Mouse (Mus musculus): ENCODE results near the gene Tssk6. TPM values are rescaled to one million over a fixed set of nuclear protein-coding genes. Genes with fewer than 3 reads are reported as not detected.
A peak's percentile ranks its signal among the peaks of the same experiment; 100 is the strongest.

Gene Tssk6
- polyA plus RNA-seq, 1 experiment: 1.3 TPM

- Histone ChIP-seq H3K4me3 (replicated peaks) (peak overlapping the region; percentile 89), H3K36me3 (replicated peaks; ENCODE audit: low read length) (peaks cover 8% of the 10 kb centered on the region), H3K27me3 (replicated peaks) (peaks cover 96% of the 10 kb centered on the region), H3K9me3 (peaks cover 50% of the 10 kb centered on the region), H3K4me1 (peaks cover 52% of the 10 kb centered on the region)
- TF ChIP-seq GATA1 (IDR thresholded peaks at IDR 0.05; ENCODE audit: borderline replicate concordance, low read length): no peak
Observed at GRCm38 (mm10) chr8:69882833-69883600, 19.0 kb upstream of the Tssk6 start.

- H3K4me1 ChIP-seq: peaks cover 63% of the 10 kb centered on the region
- H3K4me3 ChIP-seq (replicated peaks): no peak overlapping the region
- H3K9me3 ChIP-seq: peaks cover 50% of the 10 kb centered on the region
- H3K27me3 ChIP-seq (replicated peaks): peaks cover 100% of the 10 kb centered on the region
- no peak for TF ChIP-seq FLI1 (IDR thresholded peaks at IDR 0.05; ENCODE audit: low read length)
- no peak for TF ChIP-seq GATA1 (IDR thresholded peaks at IDR 0.05; ENCODE audit: borderline replicate concordance, low read length)
- H3K36me3 ChIP-seq (replicated peaks; ENCODE audit: low read length): peaks cover 8% of the 10 kb centered on the region
Observed at GRCm38 (mm10) chr8:69884141-69884540, 17.8 kb upstream of the Tssk6 start.

DNA sequence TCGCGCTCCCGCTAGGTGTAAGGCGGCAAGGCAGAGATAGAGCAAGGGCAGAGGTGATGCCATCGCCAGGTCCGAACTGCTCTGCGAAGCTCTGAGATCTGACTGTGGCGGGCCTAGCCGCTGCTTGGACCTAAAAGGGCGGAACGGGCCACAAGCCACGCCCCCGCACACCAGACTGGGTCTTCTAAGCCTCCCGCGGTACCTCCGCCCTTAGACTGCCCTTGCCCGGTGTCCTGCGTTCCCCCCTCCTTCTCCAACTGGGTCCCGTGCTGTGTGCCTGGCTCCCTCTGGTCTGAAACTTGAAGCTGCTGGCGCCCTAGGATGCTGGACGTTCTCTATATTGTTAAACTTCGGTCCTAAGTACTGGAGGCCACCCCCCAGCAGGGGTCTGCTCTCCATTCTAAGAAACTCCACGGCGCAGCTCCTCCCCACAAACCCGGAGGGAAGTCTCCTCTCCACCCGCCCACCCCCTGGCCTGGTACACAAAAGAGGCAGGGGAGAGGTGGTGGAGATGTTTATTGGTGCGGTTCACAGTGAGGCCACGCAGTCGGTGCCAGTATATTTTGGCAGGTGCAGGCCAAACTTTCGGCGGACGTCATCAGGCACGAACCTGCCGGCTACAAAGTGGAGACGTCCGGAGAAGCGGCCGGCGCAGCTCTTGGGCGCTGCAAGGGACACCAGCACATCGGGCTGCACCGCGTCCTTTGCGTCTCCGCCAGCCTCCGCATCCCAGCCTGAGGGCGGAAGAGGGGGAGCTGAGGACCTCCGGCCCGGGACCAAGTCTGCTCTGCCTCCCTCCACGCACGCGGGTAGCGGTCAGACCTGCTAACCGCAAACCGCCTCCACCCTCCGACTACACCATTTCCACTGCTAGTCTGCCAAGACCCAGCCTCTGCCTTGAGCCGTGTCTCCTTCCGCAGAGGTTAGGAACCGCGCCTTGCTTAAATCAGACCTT is 14.4 kb upstream of the Tssk6 start, which contains the start of gene Cilp2:
Cilp2 (minus strand) TSS at position 399 of the 955 bp plus-strand sequence.
- H3K4me3 ChIP-seq (replicated peaks): peak within 1 kb of the TSS; percentile 87
- peaks cover 19% of the 10 kb centered on the region for H3K9me3 ChIP-seq
- peaks cover 20% of the 10 kb centered on the region for H3K36me3 ChIP-seq (replicated peaks; ENCODE audit: low read length)
- H3K4me1 ChIP-seq: peaks cover 56% of the 10 kb centered on the region
- H3K27me3 ChIP-seq (replicated peaks): peaks cover 73% of the 10 kb centered on the region
- TF ChIP-seq FLI1 (IDR thresholded peaks at IDR 0.05; ENCODE audit: low read length): no peak
- no peak for TF ChIP-seq GATA1 (IDR thresholded peaks at IDR 0.05; ENCODE audit: borderline replicate concordance, low read length)

GRCm38 (mm10) chr8:69888244-69888866 is 13.6 kb upstream of the Tssk6 start:
- Histone ChIP-seq H3K36me3 (replicated peaks; ENCODE audit: low read length) (peaks cover 28% of the 10 kb centered on the region), H3K4me3 (replicated peaks) (peak overlapping the region; percentile 87), H3K4me1 (peaks cover 48% of the 10 kb centered on the region), H3K27me3 (replicated peaks) (peaks cover 65% of the 10 kb centered on the region), H3K9me3 (peaks cover 11% of the 10 kb centered on the region)
- no peak for TF ChIP-seq FLI1 (IDR thresholded peaks at IDR 0.05; ENCODE audit: low read length)
- TF ChIP-seq GATA1 (IDR thresholded peaks at IDR 0.05; ENCODE audit: borderline replicate concordance, low read length): no peak

DNA sequence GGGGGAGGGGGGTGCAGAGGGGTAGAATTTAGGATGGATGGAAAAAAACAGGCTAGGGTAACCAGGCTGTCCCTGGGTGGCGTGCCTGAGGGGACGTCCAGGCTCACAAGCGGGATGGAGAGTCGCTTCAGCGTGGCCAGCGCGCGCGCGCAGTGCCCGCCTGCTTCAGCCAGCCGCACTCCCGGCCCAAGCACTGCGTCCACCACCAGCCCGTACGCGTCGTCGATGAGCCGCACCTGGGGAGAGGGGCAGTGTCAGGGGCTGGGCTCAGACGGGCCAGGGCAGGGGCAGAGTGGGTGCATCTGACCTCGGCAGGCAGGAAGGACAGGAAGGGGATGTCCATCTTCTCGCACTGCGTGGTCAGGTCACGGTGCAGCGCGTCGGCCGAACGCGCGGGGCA is 13.1 kb upstream of the Tssk6 start:
- Histone ChIP-seq H3K4me1 (peaks cover 51% of the 10 kb centered on the region), H3K9me3 (peaks cover 6% of the 10 kb centered on the region), H3K36me3 (replicated peaks; ENCODE audit: low read length) (peaks cover 33% of the 10 kb centered on the region), H3K27me3 (replicated peaks) (peaks cover 60% of the 10 kb centered on the region), H3K4me3 (replicated peaks) (peak overlapping the region; percentile 87)
- TF ChIP-seq GATA1 (IDR thresholded peaks at IDR 0.05; ENCODE audit: borderline replicate concordance, low read length) (no peak), FLI1 (IDR thresholded peaks at IDR 0.05; ENCODE audit: low read length) (no peak)

GRCm38 (mm10) chr8:69890813-69891241 is 11.2 kb upstream of the Tssk6 start:
- H3K4me1 ChIP-seq: peaks cover 64% of the 10 kb centered on the region
- peaks cover 52% of the 10 kb centered on the region for H3K36me3 ChIP-seq (replicated peaks; ENCODE audit: low read length)
- H3K9me3 ChIP-seq: no peaks in the 10 kb centered on the region
- peaks cover 40% of the 10 kb centered on the region for H3K27me3 ChIP-seq (replicated peaks)
- H3K4me3 ChIP-seq (replicated peaks): no peak overlapping the region
- TF ChIP-seq GATA1 (IDR thresholded peaks at IDR 0.05; ENCODE audit: borderline replicate concordance, low read length): no peak
- no peak for TF ChIP-seq FLI1 (IDR thresholded peaks at IDR 0.05; ENCODE audit: low read length)

DNA sequence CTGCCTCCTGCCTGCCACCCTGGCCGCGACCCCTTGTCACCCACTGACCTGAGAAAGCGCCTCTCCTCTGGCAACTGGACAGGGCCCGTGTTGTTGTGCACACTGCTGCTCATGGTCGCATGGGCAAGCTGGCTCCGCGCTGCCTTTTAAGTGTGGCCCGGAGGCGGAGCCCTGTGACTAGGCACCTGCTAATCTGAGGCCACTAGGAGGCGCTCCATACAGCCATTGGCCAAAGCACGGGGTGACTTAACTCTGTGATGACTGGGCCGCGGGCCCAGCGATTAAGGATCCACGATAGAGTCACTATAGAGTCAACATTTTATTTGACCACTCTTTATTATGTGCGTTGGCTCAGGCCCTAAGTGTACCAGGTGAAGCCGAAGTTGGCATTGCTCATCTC is 8.1 kb upstream of the Tssk6 start:
- Histone ChIP-seq H3K4me1 (peaks cover 61% of the 10 kb centered on the region), H3K4me3 (replicated peaks) (no peak overlapping the region), H3K9me3 (no peaks in the 10 kb centered on the region), H3K27me3 (replicated peaks) (peaks cover 10% of the 10 kb centered on the region), H3K36me3 (replicated peaks; ENCODE audit: low read length) (peaks cover 80% of the 10 kb centered on the region)
- TF ChIP-seq GATA1 (IDR thresholded peaks at IDR 0.05; ENCODE audit: borderline replicate concordance, low read length) (no peak), FLI1 (IDR thresholded peaks at IDR 0.05; ENCODE audit: low read length) (no peak)

- H3K4me1 ChIP-seq: peaks cover 58% of the 10 kb centered on the region
Observed at GRCm38 (mm10) chr8:69894836-69895332, 7.1 kb upstream of the Tssk6 start.

DNA sequence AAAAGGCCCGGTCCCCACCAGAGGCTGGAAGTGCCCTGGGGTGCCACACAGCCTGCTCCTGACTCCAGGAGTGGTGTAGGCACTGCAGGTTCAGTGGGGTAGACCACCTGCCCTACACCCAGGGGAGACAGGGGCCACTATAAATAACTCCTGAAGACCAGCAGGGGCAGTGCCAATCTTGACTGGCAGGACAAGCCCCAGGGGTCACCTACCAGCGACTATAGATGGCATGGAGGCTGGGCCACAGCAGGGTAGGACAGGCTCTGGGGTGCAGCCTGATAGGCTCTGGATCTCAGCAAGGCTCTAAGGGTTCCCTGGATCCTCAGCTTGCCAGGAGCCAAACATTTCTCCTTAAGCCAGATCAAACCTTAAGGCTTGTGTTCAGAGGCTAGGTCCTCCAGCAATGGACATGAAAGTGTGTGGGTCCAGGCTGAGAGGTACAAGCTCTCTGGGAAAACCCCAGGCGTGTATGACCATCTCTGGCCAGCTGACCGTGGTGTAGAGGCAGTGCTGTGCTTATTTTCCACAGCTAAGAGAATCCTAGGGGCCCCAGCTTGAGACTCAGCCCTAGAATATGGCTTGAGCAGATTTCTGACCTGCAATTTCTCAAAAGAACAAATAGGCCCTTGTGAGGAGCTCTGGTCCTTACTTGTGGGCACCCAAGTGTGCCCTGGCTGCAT is 6.1 kb upstream of the Tssk6 start:
- peaks cover 83% of the 10 kb centered on the region for H3K36me3 ChIP-seq (replicated peaks; ENCODE audit: low read length)
- peaks cover 65% of the 10 kb centered on the region for H3K4me1 ChIP-seq
- H3K4me3 ChIP-seq (replicated peaks): no peak overlapping the region
- H3K9me3 ChIP-seq: no peaks in the 10 kb centered on the region
- no peak for TF ChIP-seq FLI1 (IDR thresholded peaks at IDR 0.05; ENCODE audit: low read length)
- no peaks in the 10 kb centered on the region for H3K27me3 ChIP-seq (replicated peaks)

More at GRCm38 (mm10) chr8:69894836-69895332, 7.1 kb upstream of the Tssk6 start:
- Histone ChIP-seq H3K4me3 (replicated peaks) (no peak overlapping the region), H3K27me3 (replicated peaks) (no peaks in the 10 kb centered on the region), H3K36me3 (replicated peaks; ENCODE audit: low read length) (peaks cover 86% of the 10 kb centered on the region), H3K9me3 (no peaks in the 10 kb centered on the region)
- TF ChIP-seq GATA1 (IDR thresholded peaks at IDR 0.05; ENCODE audit: borderline replicate concordance, low read length): no peak

Measured in megakaryocyte, embryonic 14.5 days (primary cell).